Mouse (Mus musculus) cerebellum, postnatal 4 days (tissue): ENCODE measurements around the gene Letmd1.
A peak's percentile ranks its signal among the peaks of the same experiment; 100 is the strongest.
"Not testable (repeated sequence)": the region's sequence is repeated elsewhere in the genome, so short reads cannot be mapped to it uniquely, and the experiment has no call there.

ENCODE experiments used
- DNase-seq, 2 experiments: peaks; one replicate each; pipeline ENCODE4 v3.0.0; 2022; ENCODE audit warnings: low spot score in 2 of 2, mixed read lengths in 1 of 2

The Letmd1 gene

DNA sequence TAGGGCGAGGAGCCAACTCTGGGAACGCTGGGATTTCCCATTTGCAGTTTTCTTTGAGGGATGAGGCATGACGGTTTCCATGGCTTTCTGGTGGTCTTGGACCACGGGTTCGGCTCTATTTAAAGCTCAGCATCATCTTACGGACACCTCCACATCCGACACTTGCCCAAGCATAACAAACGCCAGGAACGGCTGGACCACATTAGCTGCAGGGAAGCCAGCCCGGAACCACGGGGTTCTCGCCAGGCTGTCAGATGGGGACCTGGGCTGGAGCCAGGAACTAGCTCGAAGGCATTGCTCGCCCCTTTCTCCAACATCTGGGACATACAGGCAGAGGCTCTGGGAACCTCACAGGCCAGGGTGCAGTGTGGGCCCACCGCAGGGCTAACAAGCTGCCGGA, 17.6 kb upstream of the Letmd1 start:
- peak; percentile 37 to 69 for DNase-seq

DNA sequence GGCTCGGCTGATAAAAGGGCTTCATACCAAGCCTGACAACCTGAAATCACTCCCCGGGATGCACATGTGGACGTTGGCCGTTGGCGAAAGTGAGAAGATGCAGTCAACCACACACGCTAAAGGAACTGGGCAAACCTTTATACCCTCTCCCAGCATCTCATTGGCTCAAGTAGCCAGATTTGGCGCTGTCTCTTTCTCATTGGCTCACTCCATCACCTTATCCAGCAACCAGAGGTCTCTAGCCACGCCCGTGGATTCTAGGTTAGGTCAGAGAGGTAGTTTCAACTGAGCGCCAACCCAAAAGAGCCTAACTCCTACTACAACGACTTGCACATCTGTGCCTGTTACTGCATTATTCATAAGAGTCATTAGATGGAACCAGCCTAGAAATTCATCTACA, 16.3 kb upstream of the Letmd1 start:
- DNase-seq: no peak

DNA sequence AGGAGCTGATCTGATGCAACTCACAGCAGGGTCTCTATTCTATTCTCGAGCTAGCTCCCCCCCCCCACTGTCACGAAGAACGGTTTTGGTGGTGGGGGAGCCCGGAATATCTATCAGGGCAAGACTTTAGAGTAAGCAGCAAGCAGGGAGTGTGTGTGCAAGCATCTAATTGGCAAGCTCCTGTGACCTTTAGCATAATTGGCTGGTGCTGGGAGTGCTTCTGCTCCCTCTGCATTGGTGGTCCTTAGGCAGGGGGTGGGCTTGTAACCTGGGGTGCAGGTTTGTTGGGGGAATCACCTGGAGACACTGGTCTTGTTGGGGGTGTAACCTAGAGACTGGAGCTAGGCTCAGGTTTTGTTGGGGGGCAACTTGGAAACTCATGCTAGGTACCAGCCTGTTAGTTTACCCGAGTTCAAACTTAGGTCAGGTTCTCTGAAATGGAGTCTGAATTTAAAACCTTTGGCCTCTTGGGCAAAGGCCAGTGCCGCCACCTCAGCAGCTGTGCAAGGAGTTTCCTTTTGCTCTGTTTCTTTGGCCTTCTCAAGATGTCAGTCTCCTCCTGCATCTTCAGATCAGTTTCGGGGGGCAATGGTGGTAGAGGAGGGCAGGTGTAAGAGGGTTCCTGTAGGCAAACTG, 12.3 kb upstream of the Letmd1 start:
- DNase-seq: no peak

DNA sequence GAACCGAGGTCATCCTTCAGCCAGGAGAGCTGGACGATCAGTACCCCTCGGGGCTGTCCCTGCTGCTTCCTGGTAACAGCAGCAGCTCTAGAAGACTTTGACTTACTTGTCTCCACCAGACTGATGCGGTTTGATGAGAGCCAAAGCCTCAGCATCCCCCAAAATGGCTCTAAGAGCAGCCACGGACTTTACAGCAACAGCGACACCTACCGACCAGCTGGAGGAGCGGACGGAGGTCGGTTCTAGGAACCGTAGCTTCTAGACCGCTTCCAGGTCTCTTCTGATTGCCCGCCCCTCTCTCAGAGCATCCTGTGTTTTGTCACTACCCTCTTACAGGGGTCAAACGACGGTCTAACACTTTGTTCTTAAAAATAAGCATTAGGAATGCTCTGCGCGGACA, 11.5 kb upstream of the Letmd1 start:
- peak; percentile 55 to 76 for DNase-seq

DNA sequence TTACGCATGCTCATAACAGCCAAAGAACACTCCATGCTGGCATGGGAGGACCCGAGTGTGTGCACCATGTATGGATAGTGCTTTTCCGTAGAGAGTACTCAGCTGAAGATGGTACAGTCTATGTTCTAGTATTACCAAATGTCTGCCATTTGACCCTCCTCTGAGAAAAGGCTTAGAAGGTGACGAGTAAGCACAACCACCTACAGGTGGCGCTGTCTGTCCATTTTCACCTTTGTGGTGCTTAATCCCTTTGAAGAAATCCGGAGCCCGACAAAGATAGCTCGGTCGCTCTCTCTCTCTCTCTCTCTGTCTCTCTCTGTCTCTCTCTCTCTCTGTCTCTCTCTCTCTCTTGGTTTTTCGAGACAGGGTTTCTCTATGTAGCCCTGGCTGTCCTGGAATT, 10.8 kb upstream of the Letmd1 start:
- peak in 1 of 2 experiments; percentile 52 for DNase-seq

DNA sequence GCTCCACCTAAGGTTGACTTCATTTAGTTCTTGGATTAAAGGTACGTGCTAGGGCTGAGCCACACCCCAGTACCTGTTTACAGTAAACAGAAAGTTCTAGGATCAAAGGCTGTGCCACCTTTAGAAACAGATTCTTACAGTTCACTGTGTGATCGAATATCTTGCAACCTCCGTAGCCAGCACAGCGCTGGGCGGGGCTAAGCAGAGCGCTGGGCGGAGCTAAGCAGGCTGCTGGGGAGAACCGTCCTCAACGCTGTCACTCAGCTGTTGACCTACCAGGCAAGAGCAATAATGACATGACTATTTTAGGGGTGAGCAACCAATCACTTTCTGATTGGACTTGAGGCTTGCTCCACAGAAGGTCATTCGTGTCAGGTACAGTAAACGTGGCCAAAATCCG, 7.9 kb upstream of the Letmd1 start:
- DNase-seq: no peak

DNA sequence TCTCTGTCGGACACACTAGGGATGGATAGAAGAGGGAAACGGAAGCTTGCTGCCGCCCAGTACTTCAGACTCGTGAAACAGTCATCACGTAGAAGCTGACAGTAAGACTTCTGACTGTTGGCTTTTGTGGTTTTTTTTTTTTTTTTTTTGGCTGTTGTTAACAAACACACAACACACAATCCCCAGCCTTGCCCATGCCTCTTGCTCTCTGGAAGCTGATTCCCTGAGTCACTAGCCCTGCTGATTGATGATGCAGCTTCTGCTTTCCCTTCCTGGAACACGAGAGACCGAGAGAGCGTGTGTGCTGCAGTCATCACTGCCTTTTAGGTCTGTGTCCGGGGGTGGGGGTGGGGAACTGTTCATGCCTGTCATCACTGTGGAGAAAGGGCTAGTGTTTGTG, 7.2 kb upstream of the Letmd1 start:
- no peak for DNase-seq

DNA sequence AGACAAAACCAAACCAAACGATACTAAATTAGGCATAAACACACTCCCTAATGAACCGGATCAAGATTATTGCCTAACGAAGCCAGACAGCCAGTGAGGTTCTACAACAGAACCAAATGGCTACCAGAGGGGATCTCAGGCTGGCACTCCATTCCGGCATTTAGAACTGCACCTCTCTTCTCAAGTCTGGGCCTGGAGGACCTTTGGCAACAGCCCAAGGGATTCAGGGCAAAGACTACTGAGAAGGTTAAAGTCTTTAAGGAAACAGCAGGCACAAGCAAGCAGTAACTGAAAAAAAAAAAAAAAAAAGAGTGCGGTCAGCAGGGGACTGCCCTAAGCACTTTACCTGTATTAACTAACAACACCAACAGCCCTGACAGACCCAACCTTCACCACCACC, 6.7 kb upstream of the Letmd1 start:
- no peak for DNase-seq

DNA sequence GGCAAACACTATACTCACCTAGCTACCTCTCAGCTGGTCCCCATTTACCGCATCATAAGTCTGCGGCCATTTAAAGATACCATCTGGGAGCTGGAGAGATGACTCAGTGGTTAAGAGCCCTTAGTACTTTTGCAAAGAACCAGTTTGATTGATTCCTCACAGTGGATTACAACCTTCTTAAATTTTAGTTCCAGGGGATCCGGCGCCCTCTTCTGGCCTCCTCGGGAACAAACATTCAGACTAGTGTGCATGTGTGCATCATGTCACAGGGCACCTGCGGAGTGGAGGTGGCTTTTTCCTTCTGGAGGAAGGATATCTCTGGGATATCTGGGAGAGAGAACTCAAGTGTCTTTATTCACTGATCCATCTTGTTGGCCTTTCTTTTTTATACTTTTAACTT, 5.1 kb upstream of the Letmd1 start:
- peak; percentile 59 to 77 for DNase-seq

DNA sequence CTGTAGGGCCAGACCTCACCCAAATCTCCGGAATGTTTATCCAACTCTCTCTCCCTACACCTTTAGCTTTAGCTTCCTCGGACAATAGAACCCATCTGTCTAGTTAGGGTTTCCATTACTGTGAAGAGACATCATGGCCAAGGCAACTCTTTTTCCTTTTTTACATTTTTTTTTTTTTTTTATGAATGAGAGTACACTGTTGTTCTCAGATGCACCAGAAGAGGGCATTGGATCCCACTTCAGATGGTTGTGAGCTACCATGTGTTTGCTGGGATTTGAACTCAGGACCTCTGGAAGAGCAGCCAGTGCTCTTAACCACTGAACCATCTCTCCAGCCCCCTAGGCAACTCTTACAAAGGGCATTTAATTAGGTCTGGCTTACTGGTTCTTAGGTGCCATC, 3.4 kb upstream of the Letmd1 start:
- no peak for DNase-seq

DNA sequence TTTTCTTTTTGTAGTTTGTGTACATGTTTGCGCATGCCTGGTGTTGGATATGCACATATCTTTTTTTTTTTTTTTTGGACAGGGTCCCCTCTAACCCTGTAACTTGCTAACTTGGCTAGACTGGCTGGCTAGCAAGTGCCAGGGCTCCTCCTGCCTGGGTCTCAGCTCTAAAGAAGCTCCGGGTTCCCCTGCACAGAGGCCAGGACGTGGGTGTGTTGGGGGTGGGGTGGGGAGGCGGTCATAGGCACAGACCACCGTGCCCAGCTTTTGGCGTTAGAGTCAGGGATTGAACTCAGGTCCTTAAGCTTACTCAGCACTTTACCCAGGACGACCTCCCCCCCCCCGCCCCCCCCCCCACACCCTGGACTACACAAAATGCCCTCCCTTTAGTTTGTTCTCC, 1.1 kb upstream of the Letmd1 start:
- DNase-seq: no peak

DNA sequence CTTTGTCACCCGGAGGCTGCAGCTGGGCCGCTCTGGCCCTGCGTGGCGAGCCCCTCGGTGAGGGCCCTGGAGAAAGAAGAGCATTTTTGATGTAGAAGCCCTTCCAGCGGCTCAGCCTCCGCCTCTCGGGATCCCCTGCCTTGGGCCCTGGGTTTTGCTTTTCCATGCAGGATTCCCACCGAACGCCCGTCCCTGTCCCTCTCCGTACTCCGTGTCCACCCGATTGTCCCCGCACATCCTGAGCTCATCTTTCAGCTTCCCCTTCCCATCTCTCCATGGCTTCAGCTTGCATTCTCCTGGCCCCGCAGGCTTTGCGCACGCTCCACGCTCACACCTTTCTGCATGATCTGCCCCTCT, 344 bp downstream of the Letmd1 start:
- DNase-seq: no peak

DNA sequence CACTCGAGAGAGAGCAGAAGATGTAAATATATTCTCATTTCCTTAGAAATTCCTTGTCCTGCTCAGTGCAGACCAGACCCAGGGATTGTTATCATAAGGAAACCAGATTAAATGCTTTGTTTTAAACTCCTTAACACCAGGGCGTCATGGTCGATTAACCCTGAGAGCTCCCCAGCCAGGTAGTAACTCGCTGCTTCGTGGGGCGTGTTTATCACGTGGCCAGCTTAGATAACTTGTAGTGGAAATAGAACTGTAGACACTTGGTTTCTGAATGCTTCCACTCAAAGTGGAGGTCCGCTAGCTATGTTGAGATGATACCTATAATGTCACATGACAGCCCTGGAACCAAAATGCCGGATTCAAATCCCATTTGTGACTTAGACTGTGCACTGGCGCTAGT, 1.2 kb downstream of the Letmd1 start:
- DNase-seq: no peak

DNA sequence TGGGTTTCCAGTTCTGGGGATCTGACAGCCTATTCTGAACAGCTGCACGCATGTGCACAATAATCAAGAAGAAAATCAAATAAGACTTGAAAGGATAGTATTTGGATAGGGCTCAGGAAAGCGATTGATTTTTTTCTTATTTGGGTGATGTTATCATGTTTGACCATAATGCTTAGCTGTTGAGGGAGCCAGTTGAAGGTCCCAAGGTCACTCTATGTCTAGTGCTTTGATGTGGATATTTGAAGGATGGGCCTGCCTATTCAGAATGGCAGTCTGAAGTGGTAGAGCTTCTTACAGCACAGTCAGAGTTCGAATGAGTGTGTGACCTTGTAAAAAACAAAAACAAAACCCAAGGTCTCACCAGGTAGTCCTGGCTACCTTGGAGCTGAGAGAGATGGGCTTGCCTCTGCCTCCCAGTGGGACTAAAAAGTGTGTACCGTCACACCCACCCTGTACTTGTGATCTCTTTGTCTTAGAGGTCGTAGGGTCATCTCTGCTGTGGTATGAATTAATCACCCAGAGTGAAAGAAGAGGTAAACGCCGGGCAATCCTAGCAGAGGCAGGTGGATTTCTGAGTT, 5.2 kb downstream of the Letmd1 start:
- DNase-seq: no peak

DNA sequence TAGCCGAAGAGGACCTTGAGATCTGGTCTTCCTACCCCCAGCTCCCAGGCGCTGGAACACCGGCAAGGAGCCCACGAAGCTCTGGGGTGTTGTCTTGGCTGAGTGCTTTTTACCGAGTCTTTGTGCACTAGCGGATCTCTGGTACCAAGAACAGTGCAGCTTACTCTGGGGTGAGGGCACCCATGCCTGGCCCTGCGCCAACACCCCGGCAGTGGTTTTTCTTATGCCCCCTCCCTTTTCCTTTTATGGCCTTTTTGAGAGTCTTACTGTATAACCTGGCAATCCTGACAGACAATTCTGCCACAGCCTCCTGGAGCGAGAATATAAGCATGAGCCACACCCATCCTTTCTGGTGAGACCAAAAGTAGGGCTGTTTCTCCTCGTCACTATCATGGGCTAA, 9.5 kb downstream of the Letmd1 start:
- DNase-seq: no peak

DNA sequence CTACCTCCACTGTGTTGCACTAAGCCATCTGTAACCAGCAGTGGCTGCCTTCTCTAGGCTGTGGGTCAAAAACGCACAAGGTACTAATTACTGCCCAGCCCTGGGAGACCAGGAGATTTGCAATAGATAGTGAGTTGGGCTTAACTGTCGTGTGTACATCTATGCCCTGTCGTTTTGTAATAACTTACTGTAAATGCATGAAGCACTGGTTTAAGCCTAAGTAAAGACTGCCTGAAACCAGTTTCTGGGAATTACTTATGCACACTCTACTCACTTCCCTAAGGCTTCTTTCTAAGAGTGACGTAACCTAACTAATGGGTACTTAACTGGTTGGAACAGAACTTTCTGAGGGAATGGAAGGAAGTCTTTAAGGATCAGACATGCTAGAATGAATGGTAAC, 10.1 kb downstream of the Letmd1 start:
- no peak for DNase-seq

DNA sequence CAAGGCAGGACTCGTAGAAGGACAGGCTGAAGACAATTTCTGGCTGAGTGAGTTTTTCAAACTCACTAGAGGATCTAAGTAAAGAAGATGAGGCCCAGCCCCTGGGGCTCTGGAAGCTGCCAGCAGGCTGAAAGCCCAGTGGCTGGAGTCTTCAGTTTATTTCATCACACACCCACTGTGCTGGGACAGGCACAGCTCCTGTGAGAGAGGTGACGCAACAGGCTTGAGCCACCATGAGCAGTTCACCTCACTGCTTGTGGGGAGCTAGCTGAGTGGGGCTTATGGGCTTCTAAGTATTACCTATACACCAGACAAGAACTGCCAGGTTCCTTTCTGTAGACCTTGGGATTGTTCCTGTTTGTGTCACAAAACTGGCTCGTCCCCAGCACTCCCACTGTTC, 16.8 kb downstream of the Letmd1 start:
- no peak for DNase-seq

DNA sequence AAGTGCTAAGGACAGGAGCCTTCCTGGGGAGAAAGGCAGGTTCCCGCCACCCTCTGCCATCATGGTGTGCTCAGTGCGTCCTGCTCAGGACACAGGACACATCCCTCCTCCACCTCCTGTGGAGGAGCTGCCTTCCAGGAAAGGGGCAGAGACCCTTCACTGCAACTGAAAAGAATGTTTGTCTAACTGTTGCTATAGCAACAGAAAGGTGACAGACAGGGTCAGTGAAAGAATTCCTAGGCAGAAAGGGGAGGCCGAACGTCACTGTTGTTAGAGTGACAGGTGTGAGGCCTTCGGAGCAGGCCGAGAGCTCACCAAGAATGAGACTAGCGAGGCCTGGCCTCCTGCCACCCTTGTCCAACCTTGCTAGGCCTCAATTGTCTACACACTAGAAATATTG, 17.6 kb downstream of the Letmd1 start:
- DNase-seq: no peak

DNA sequence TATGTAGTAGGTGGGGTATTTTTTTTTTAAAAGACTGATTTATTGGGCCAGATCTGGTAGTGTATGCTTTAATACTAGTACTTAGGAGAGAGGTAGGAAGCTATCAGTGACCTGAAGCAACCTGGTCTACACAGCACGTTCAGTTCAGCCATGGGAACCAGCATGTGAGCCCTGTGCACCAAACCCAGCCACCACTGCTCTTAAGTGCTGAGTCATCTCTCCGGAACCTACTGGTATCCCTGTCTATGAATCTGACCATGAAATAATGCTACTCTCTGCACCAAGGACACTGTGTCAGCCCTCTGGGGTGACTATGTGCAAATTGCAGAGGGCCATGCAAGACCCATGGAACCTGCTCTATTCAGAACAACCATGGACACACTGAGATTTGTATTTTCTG, 18.2 kb downstream of the Letmd1 start:
- DNase-seq: no peak

DNA sequence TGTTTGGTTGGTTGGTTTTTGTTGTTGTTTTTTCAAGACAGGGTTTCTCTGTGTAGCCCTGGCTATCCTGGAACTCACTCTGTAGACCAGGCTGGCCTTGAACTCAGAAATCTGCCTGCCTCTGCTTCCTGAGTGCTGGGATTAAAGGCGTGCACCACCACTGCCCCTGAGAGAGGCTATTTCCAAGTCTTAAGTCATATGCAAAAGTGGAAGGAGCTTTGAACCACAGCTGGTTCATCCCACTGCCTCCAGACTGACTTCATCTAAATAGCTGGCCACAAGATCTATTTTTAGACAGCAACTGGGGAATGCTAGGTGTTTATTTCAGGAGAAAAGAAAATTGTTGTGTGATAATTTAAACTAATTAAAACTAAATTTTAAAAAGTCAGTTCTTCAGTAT, 19.5 kb downstream of the Letmd1 start:
- DNase-seq: not testable (repeated sequence)

DNA sequence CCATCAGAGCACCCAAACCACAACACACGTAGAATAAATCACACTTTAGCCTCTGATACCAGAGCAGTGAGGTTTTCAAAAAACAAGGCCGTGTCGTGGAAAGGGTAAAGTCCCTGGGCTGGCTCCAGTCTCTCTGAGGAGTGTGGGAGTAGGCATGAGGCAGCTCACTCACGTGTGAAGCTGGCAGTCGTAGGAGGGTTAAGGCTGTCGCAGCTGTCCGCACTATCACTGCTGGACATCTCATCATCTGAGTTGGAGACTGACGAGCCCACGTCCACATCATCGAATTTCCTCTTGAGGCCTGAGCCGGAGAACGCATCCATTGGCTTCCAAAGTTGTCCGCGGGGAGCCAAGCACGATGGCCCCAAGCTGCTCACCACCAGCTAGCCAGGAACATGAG, 20.4 kb downstream of the Letmd1 start:
- DNase-seq: no peak

DNA sequence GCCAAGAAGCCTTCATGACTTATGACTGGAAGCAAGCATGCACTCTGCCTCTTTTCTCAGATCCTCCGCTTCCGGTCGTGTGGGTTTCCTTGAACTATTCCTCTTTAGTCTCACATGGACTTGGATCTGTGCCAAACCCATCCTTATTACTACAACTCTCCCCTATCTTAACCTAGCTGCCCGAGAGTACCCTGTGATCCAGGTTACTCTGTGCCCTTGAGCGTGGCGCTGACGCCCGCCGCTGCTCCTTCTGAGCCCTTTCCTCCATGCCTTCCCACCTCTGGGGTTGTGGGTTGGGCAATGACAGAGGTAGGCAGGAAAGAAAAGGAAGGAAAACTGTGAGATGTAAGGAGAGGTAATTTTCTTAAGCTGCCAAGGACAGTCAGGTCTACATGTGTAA, 23.1 kb downstream of the Letmd1 start:
- DNase-seq: no peak

DNA sequence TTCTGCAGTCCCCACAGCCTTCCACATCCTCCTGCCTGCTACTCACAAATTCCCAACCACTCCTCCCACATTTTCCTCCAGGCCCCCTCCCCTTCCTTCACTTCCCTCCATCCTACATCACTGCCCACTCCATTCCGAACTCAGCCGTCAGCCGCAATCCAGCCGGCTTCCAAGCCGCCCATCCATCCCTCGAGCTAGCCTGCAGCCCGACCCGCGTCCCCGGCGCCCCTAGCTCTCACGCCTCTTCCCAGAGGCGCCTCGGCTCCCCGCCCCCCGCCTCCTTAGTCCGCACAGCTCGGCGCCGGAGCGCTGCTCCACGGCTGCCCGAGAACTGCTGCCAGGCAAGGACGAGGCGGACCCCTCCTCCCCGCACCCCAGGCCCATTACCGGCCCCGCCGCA, 25.8 kb downstream of the Letmd1 start:
- peak in 1 of 2 experiments; percentile 71 for DNase-seq

DNA sequence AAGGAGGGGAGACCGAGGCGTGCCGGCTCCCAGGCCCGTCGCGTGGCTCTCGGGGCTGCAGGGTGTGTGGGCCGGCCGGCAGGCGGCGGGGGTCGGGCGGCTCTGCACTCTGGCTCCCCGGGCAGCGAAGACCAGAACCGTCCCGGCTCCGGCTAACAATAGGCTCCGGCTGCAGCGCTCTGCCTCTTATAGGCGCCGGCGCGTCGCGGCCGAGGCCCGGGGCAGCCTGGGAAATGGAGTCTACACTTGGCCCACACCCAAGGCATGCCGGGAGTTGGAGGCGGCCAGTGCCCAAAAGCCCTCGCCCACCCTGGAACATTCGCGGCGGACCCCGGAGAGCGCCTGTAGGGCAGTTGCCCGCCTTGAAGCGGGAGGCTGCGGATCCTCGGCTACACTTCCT, 26.3 kb downstream of the Letmd1 start, which contains the start of gene Csrnp2:
Gene Csrnp2 (minus strand): TSS at position 387 of the 400 bp plus-strand sequence.
- peak; percentile 94 to 98 for DNase-seq
